Mouse (Mus musculus): Measurements from ENCODE around the gene Tmem106c. TPM values are rescaled to one million over a fixed set of nuclear protein-coding genes. Genes with fewer than 3 reads are reported as not detected.
A peak's percentile ranks its signal among the peaks of the same experiment; 100 is the strongest.

Tmem106c gene
- polyA plus RNA-seq, 1 experiment from 2014 or later, result 37.8 TPM

DNA sequence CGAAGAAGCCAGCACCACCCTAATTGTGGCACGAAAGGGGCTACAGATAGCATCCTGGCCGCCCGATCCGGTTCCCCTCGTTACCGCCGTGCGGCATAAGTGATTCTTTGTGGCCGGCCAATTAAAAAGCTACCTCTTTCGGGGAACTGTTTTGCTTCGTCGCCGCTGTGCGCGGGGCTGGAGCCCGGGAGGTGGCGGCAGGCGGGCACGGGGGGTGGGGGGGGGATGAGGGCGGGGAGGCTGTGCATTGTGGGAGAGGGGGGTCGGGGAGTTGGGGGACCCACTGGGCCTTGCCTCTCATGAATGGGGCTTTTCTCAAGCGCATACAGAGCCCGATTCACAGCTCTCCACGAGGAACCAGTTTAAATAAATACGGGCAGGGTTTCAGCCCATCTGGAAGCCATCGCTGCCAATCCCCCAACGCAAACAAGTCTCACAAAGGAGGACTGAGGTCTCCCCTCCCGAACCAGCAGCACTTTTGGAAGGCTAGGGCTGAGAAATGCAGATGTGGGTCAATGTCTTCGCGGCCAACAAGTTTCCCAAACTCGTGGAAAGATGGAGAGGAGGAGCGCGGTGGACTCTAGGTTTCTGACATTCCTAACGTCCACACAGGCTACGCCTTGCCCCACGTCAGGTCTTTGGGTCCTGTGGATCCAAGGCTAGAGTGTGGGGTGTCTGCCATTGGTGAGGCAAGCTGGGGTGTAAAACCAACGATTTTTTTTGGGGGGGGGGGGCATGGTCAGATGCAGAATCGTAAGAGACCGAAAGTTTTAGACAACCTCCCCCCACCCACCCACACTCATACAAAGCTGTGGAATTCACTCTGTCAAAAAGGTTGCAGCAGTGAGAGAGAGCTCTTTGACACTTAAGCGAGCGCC, 38.4 kb downstream of the Tmem106c start:
- peaks cover 59% of the 10 kb centered on the region for H3K4me1 ChIP-seq
- peak overlapping the region; percentile 61 for H3K4me3 ChIP-seq
- H3K9me3 ChIP-seq, result no peaks in the 10 kb centered on the region
- ATAC-seq (ENCODE audit: insufficient number of reproducible peaks, insufficient read depth, low FRiP score, low TSS enrichment, low read depth), result peak; percentile 39
- WGBS, result under 1% methylated on average over 42 of the region's 42 CpGs
- H3K9ac ChIP-seq, result peak overlapping the region; percentile 83
- peaks cover 58% of the 10 kb centered on the region for H3K27me3 ChIP-seq
- peak overlapping the region; percentile 90 for H3K4me2 ChIP-seq
- peak overlapping the region; percentile 89 for H3K27ac ChIP-seq
- H3K36me3 ChIP-seq, result peaks cover 13% of the 10 kb centered on the region

- peak overlapping the region; percentile 89 for H3K27ac ChIP-seq
- H3K27me3 ChIP-seq, result peaks cover 59% of the 10 kb centered on the region
- WGBS, result under 1% methylated on average over 42 of the region's 42 CpGs
- no peaks in the 10 kb centered on the region for H3K9me3 ChIP-seq
- H3K4me3 ChIP-seq, result peak overlapping the region; percentile 61
- peaks cover 54% of the 10 kb centered on the region for H3K4me1 ChIP-seq
- peak overlapping the region; percentile 83 for H3K9ac ChIP-seq
- no peak for ATAC-seq (ENCODE audit: insufficient number of reproducible peaks, insufficient read depth, low FRiP score, low TSS enrichment, low read depth)
- peak overlapping the region; percentile 90 for H3K4me2 ChIP-seq
- peaks cover 5% of the 10 kb centered on the region for H3K36me3 ChIP-seq
Observed at GRCm38 (mm10) chr15:98002991-98003821, 39.2 kb downstream of the Tmem106c start.

DNA sequence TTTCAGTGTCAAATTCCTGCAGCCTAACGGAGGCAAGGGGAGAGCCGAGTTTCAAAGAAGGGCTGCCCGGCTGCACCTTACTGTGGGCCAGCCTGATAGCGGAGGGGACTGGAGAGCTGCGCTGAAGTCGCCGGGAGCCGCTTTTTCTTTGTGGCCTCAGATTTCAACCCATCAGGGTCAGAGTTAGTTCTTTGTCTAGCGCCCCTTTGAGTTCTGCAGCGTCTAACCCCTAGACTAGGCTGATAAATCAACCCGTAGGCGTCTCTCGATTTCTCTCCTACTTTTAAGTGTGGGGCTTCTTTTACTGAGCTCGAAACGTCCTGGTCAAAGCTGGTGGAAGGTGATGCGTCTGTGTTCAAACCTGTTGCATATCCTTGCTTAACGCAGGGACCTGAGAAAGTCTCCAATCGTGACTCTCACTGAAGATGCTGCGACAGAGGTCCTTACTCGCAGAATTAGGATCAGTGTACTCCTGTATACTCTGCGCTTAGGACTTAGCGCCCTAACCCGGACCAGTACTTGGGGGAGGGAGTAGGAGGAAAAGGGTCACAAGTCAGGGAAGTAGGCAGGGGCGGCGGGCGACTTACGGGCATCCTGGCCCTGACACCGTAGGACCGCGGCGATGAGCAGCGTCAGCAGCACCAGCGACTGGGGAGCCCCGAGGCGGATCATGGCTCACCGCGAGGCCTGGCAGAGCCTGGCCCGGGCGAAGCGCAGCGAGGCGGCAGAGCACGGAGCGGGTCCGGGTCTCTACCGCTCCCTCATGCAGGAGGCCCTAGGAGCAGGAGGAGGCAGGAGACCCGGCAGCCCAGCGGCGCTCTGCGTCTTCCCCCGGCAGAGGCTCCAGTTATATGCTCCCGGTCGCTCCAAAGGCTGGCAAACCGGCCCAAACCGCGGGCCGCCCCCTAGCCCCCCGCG, 40.1 kb downstream of the Tmem106c start, which contains the start of gene Col2a1:
Col2a1 (minus strand) TSS at position 874 of the 918 bp plus-strand sequence.
- peaks cover 59% of the 10 kb centered on the region for H3K27me3 ChIP-seq
- peak within 1 kb of the TSS; percentile 89 for H3K27ac ChIP-seq
- under 1% methylated on average over 59 of the region's 59 CpGs for WGBS
- H3K9me3 ChIP-seq, result no peaks in the 10 kb centered on the region
- H3K4me3 ChIP-seq, result peak within 1 kb of the TSS; percentile 61
- peak; percentile 57 for ATAC-seq (ENCODE audit: insufficient number of reproducible peaks, insufficient read depth, low FRiP score, low TSS enrichment, low read depth)
- peaks cover 54% of the 10 kb centered on the region for H3K4me1 ChIP-seq
- peak within 1 kb of the TSS; percentile 90 for H3K4me2 ChIP-seq
- peak within 1 kb of the TSS; percentile 83 for H3K9ac ChIP-seq
- H3K36me3 ChIP-seq, result peaks cover 3% of the 10 kb centered on the region; the same call in 1 of the 2 replicates

DNA sequence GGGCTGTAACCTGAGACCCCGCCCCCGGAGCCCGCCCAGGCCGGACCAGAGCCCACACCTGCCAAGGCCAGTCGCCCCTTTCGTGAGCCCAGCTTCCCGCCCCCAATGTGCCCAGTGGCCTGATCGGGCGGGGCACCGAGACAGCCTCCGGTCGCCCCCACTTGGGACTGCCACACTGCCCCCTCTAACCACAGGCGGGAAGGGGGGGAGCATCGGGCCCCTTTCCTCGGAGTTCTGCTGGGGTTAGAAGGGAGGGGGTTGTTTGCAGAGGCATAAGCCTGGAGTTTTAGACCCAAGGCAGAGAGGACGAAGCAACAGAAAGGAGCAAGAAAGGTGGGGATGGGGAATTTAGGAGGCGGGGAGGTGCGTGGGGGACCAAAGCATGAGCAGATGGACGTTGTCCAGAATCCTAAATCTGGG, 40.8 kb downstream of the Tmem106c start:
- 0% methylated on average over 19 of the region's 19 CpGs for WGBS

DNA sequence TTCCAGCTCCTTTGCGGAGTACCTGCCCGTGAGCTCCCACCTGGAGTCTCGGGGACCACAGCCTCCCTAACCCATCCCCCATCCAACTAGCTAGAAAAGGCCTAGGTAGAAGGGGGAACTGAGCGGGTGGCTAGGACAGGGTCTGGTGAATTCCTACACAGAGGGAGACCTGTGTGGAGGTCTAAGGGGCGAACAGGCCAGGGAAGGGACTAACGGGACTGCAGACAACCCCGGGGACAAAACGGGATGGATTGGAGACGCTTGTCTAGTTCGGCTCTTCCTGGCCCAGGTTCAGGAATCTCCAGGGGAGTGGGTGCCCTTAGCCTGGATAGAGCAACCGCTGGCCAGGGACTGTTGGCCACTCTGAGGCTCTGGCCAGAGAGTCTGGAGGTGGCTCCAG, 41.2 kb downstream of the Tmem106c start:
- H3K27ac ChIP-seq, result peak overlapping the region; percentile 89
- H3K9ac ChIP-seq, result peak overlapping the region; percentile 83
- WGBS, result 13% methylated on average over 11 of the region's 11 CpGs
- H3K4me1 ChIP-seq, result peaks cover 46% of the 10 kb centered on the region
- no peaks in the 10 kb centered on the region for H3K36me3 ChIP-seq
- peak overlapping the region; percentile 61 for H3K4me3 ChIP-seq
- H3K4me2 ChIP-seq, result peak overlapping the region; percentile 90
- no peak for ATAC-seq (ENCODE audit: insufficient number of reproducible peaks, insufficient read depth, low FRiP score, low TSS enrichment, low read depth)
- H3K27me3 ChIP-seq, result peaks cover 49% of the 10 kb centered on the region
- no peaks in the 10 kb centered on the region for H3K9me3 ChIP-seq

More for the DNA sequence above, 40.8 kb downstream of the Tmem106c start:
- no peaks in the 10 kb centered on the region for H3K9me3 ChIP-seq
- H3K4me1 ChIP-seq, result peaks cover 49% of the 10 kb centered on the region
- peak overlapping the region; percentile 61 for H3K4me3 ChIP-seq
- H3K4me2 ChIP-seq, result peak overlapping the region; percentile 90
- peaks cover under 1% of the 10 kb centered on the region; the same call in 1 of the 2 replicates for H3K36me3 ChIP-seq
- peak overlapping the region; percentile 89 for H3K27ac ChIP-seq
- H3K9ac ChIP-seq, result peak overlapping the region; percentile 83
- peak; percentile 65 for ATAC-seq (ENCODE audit: insufficient number of reproducible peaks, insufficient read depth, low FRiP score, low TSS enrichment, low read depth)
- peaks cover 53% of the 10 kb centered on the region for H3K27me3 ChIP-seq

GRCm38 (mm10) chr15:98012810-98013209, 48.8 kb downstream of the Tmem106c start:
- WGBS, result 67% methylated on average over 6 of the region's 6 CpGs
- Histone ChIP-seq H3K4me2 (no peak overlapping the region), H3K27me3 (no peaks in the 10 kb centered on the region; the same call in 1 of the 2 replicates), H3K36me3 (no peaks in the 10 kb centered on the region), H3K4me1 (no peaks in the 10 kb centered on the region), H3K4me3 (no peak overlapping the region), H3K9me3 (no peaks in the 10 kb centered on the region), H3K27ac (no peak overlapping the region), H3K9ac (no peak overlapping the region)
- no peak for ATAC-seq (ENCODE audit: insufficient number of reproducible peaks, insufficient read depth, low FRiP score, low TSS enrichment, low read depth)

GRCm38 (mm10) chr15:98017925-98018324, 53.9 kb downstream of the Tmem106c start:
- H3K9ac ChIP-seq, result no peak overlapping the region
- no peak overlapping the region for H3K27ac ChIP-seq
- no peak for ATAC-seq (ENCODE audit: insufficient number of reproducible peaks, insufficient read depth, low FRiP score, low TSS enrichment, low read depth)
- no peaks in the 10 kb centered on the region for H3K9me3 ChIP-seq
- no peaks in the 10 kb centered on the region; the same call in 1 of the 2 replicates for H3K27me3 ChIP-seq
- H3K4me3 ChIP-seq, result no peak overlapping the region
- H3K4me2 ChIP-seq, result no peak overlapping the region
- no peaks in the 10 kb centered on the region for H3K36me3 ChIP-seq
- peaks cover 8% of the 10 kb centered on the region for H3K4me1 ChIP-seq
- WGBS, result 70% methylated on average over 4 of the region's 4 CpGs

DNA sequence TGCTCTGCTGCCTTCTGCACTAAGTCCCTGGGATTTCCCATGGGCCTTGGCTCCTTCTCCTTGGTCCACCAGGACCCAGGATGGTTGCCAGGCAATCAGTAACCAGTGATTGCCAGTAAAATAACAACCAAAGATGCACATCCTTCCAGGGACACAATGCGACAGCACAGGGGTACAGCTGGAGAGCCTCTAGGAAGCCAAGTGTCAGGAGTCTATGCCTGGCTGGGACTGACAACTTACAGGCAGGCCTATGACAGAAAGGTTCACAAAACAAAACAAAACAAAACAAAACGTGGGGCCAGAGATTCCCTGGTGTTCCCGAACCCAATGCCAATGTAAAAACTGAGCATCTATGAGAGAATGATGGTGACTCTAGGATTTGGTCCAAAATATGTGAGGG, 55.0 kb downstream of the Tmem106c start:
- Histone ChIP-seq H3K4me2 (no peak overlapping the region), H3K27ac (no peak overlapping the region), H3K4me1 (peaks cover 8% of the 10 kb centered on the region), H3K4me3 (no peak overlapping the region), H3K9ac (no peak overlapping the region), H3K27me3 (no peaks in the 10 kb centered on the region; the same call in 1 of the 2 replicates), H3K36me3 (no peaks in the 10 kb centered on the region), H3K9me3 (no peaks in the 10 kb centered on the region)
- no peak for ATAC-seq (ENCODE audit: insufficient number of reproducible peaks, insufficient read depth, low FRiP score, low TSS enrichment, low read depth)
- WGBS, result 72% methylated on average over 3 of the region's 3 CpGs

All from embryonic facial prominence, embryonic 13.5 days (tissue).